Mouse (Mus musculus): ENCODE data around the gene Cc2d2b.

The Cc2d2b gene

GRCm38 (mm10) chr19:40830703-40831415, 82.3 kb downstream of the Cc2d2b start, which contains the start of gene Ccnj:
TSS of gene Ccnj (plus strand) at chr19:40831279.
- in situ Hi-C loops (cut with MboI; ENCODE audit: low sequenced_read_pairs): no loop called here

- in situ Hi-C loops (cut with MboI; ENCODE audit: low sequenced_read_pairs): no loop called here
Measured at GRCm38 (mm10) chr19:40831416-40832201, 83.1 kb downstream of the Cc2d2b start.

DNA sequence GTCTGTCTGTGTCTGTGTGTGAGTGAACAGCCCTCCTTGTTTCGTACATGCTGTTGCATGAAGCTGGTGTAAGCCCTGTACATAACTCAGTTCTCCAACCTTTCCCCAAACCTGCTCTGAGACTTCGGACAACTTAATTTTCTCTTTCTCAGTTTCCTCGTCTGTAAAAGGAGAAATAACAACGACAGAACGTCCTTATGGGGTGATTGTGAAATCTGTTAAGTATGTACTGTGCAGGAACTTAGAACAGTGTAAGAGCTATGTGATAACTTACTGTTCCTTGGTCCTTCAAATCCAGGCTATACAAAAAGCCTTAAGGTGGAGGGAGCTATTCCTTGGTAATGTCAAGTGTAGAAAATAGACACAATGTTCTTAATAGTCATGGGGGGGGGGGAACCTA, 83.8 kb downstream of the Cc2d2b start:
- in situ Hi-C loops (cut with MboI; ENCODE audit: low sequenced_read_pairs): no loop called here

GRCm38 (mm10) chr19:40834436-40834835, 85.9 kb downstream of the Cc2d2b start:
- in situ Hi-C loops (cut with MboI; ENCODE audit: low sequenced_read_pairs): no loop called here

DNA sequence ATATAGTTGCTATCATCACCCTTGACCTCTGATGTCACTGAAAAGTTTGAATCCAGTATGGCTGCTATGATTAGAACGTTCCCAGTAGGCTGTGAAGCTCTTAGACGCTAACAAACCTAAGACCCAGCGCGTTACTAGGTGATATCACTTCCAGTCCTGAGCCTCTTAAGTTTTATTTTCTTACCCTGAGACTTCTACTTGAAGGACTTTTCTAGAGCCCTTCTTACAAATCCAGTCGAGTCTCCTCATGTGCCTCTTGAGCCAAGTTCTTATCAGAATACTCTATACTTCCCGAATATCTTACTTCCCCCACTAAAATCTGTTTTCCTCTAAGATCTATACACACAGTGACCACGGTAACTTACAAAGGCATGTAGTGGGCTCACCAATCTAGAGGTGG, 89.7 kb downstream of the Cc2d2b start:
- in situ Hi-C loops (cut with MboI; ENCODE audit: low sequenced_read_pairs): no loop called here

DNA sequence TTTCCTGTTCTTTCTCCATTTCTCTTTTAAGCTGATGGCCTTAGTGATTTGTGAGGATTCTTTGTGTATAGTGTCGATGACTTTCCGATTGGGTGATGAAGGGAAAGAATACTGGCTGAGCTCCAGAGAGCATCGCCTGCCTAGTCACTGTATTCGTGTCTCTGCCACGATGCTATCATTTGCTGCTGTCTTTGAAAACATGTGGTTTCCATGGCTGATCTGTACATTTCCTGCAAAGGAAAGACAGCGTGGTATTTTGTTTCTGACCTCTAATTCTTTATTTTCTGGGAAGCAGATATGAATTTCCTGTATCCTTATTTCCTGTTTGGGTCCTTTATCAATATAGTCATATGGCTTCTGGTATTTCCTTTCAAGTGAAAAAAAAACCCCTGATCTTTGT, 91.8 kb downstream of the Cc2d2b start:
- in situ Hi-C loops (cut with MboI; ENCODE audit: low sequenced_read_pairs): no loop called here

- in situ Hi-C loops (cut with MboI; ENCODE audit: low sequenced_read_pairs): no loop called here
Measured at GRCm38 (mm10) chr19:40841083-40841482, 92.5 kb downstream of the Cc2d2b start.

DNA sequence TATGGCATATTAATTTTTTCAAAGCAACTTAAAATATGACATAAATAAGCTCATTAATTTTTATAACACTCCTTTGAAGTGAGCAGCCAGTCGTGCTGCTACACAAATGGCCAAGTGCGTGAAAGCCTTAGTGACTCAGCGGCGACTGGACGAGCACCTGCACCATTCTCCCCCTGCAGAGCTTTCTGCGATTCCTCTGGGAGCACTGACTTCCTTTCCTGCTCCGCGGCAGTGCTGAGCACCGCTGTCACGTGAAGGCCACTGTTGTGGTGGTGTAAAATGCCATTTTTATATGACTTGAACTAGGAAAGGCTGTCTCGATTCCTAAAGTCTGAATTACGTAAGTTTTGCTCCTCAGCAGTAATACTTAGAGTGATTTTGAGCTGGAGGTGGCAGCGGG, 93.0 kb downstream of the Cc2d2b start:
- in situ Hi-C loops (cut with MboI; ENCODE audit: low sequenced_read_pairs): no loop called here

DNA sequence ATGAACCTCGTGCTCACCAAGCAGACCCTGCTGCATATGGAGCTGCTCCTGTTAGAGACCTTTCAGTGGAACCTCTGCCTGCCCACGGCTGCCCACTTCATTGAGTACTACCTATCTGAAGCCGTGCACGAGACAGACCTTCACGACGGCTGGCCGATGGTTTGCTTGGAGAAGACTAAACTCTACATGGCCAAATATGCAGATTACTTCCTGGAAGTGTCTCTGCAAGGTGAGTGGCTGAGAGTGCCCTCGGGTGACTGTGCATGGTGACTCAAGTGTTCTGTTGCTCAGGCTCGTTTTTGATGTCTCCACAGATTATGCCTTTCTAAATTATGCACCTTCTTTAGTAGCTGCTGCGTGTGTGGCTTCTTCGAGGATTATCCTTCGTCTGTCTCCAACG, 96.2 kb downstream of the Cc2d2b start:
- in situ Hi-C loops (cut with MboI; ENCODE audit: low sequenced_read_pairs): no loop called here

GRCm38 (mm10) chr19:40849391-40849790, 100.8 kb downstream of the Cc2d2b start:
- in situ Hi-C loops (cut with MboI; ENCODE audit: low sequenced_read_pairs): no loop called here

- in situ Hi-C loops (cut with MboI; ENCODE audit: low sequenced_read_pairs): no loop called here
Measured at GRCm38 (mm10) chr19:40859555-40859954, 111.0 kb downstream of the Cc2d2b start.

- in situ Hi-C loops (cut with MboI; ENCODE audit: low sequenced_read_pairs): no loop called here
Measured at GRCm38 (mm10) chr19:40868284-40868683, 119.7 kb downstream of the Cc2d2b start.

DNA sequence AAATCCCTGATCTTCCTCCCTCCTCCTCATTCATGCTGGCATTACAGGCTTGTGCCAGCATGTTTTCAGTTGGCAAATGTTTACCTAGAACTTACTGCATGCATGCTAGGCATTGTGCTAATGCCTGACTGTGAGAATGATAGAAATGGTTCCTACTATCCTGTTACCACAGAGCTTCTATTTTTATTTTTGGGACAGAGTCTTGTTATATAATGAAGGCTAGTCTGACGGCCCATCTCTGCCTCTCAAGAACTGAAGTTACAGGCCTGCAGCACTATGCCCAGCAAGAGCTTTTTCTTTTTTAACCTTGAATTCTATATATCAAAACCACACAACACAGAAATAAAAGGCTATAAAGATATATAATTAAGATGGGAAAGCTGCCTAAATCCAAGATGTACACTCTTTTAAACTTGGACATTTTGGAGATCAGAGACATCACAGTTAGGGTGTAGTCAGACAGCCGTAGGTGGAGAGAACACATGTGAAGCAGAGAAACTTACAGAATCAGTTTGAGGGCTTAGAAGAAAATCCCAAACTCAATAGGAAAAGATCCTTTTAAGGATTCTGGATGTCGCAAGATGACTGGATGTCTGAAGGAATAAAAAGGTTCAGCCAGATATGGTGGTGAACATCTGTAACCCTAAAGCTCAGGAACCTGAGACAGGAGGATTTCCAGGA, 121.0 kb downstream of the Cc2d2b start:
- in situ Hi-C loops (cut with MboI; ENCODE audit: low sequenced_read_pairs): no loop called here

DNA sequence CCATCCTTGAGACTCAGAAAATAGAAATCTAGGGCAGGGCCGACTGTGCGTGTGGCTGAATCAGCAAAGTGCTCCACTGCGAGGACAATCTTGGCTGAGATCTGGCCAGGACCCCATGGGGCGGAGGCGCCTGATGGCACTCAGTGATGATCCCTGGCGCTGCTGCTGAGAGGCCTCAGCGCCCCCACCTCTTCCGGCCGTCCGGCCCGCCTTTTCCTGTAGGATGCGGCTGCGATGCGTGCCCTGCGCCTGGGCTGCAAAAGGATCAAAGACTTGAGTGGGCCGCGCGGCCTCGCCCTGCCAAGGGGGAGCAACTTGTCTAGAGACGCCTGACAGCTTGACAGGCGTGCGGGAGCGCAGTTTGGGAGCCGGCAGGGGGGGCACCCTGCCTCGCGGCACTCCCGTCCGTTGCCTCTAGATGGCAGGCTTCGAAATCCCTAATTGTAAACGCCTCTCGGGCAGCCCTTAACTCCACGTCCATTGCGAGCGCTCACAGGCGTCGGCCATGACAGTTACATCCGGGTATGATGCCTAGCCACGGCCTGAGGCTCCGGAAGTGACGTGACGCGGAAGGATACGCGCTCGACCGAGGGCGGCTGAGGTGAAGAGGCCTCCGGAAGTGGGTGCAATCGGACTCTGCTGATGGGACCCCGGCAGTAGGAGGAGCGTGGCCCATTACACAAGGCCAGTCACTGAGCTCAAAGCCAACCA, 124.6 kb downstream of the Cc2d2b start:
- in situ Hi-C loops (cut with MboI; ENCODE audit: low sequenced_read_pairs): no loop called here

All from CH12F3 (cell line).